Mouse (Mus musculus): ENCODE measurements at regions not wholly inside any gene's neighbourhood (a gene's known extent, or its start where the extent isn't known, plus 50 kb on each side); places are given as distances from the start of the nearest gene placed in this dataset.
A peak's percentile ranks its signal among the peaks of the same experiment; 100 is the strongest.

- ATAC-seq (replicated peaks; ENCODE audit: poor library complexity, severe bottlenecking), result no peak
Observed at GRCm38 (mm10) chr5:68572816-68573215, 541.2 kb downstream of the Grxcr1 start.

GRCm38 (mm10) chr5:68575827-68576226, 544.2 kb downstream of the Grxcr1 start:
- no peak for ATAC-seq (replicated peaks; ENCODE audit: poor library complexity, severe bottlenecking)

- no peak for ATAC-seq (replicated peaks; ENCODE audit: poor library complexity, severe bottlenecking)
Observed at GRCm38 (mm10) chr5:68578496-68578895, 546.9 kb downstream of the Grxcr1 start.

- no peak for ATAC-seq (replicated peaks; ENCODE audit: poor library complexity, severe bottlenecking)
Observed at GRCm38 (mm10) chr5:68592423-68592822, 560.8 kb downstream of the Grxcr1 start.

GRCm38 (mm10) chr5:68618451-68618850, 586.8 kb downstream of the Grxcr1 start:
- ATAC-seq (replicated peaks; ENCODE audit: poor library complexity, severe bottlenecking), result no peak

- no peak for ATAC-seq (replicated peaks; ENCODE audit: poor library complexity, severe bottlenecking)
Observed at GRCm38 (mm10) chr5:68635400-68635799, 603.8 kb downstream of the Grxcr1 start.

- no peak for ATAC-seq (replicated peaks; ENCODE audit: poor library complexity, severe bottlenecking)
Observed at GRCm38 (mm10) chr5:68672834-68673233, 641.2 kb downstream of the Grxcr1 start.

- ATAC-seq (replicated peaks; ENCODE audit: poor library complexity, severe bottlenecking), result no peak
Observed at GRCm38 (mm10) chr5:68701342-68701741, 640.1 kb downstream of the Kctd8 start.

GRCm38 (mm10) chr5:68705411-68706080, 635.9 kb downstream of the Kctd8 start:
- ATAC-seq (replicated peaks; ENCODE audit: poor library complexity, severe bottlenecking), result no peak

- ATAC-seq (replicated peaks; ENCODE audit: poor library complexity, severe bottlenecking), result no peak
Observed at GRCm38 (mm10) chr5:68726733-68727132, 614.7 kb downstream of the Kctd8 start.

- ATAC-seq (replicated peaks; ENCODE audit: poor library complexity, severe bottlenecking), result peak; percentile 100
Observed at GRCm38 (mm10) chr5:68735186-68735585, 606.3 kb downstream of the Kctd8 start.

GRCm38 (mm10) chr5:68750499-68750898, 591.0 kb downstream of the Kctd8 start:
- no peak for ATAC-seq (replicated peaks; ENCODE audit: poor library complexity, severe bottlenecking)

- ATAC-seq (replicated peaks; ENCODE audit: poor library complexity, severe bottlenecking), result no peak
Observed at GRCm38 (mm10) chr5:68753025-68753424, 588.5 kb downstream of the Kctd8 start.
